Mouse (Mus musculus): Measurements from ENCODE around the gene Kcnc3. TPM values are rescaled to one million over a fixed set of nuclear protein-coding genes. Genes with fewer than 3 reads are reported as not detected.

Gene Kcnc3
- polyA plus RNA-seq, 1 experiment from 2014 or later: 0.39 TPM

DNA sequence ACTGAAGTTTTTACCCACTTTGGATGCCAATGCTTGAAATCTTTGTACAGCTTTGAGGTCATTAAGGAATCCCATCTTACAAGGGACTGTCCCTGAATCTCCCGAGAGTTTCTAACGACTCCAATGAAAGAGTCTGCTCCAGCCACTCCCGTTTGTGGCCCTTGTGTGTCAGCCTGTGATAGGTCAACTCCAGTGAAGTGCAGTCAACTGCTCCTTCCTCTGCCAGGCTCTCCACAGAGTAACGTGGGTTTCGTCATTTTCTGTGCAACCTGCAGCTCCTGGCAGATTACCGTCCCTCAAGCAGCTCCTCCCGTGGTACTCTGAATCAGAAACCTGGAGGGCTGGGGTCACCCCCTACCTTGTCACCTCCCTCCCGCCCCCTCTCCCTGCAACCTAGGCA lies 27.2 kb upstream of the Kcnc3 start:
- Histone ChIP-seq H3K4me2 (replicated peaks; ENCODE audit: low read depth, low read length) (no peak overlapping the region), H3K36me3 (ENCODE audit: control insufficient read depth, insufficient read depth, low read length) (no peaks in the 10 kb centered on the region), H3K4me3 (ENCODE audit: low read depth, low read length) (no peak overlapping the region), H3K27me3 (ENCODE audit: control insufficient read depth, insufficient read depth, low read length) (no peaks in the 10 kb centered on the region), H3K4me1 (ENCODE audit: control insufficient read depth, insufficient read depth, low read length) (no peaks in the 10 kb centered on the region), H3K9ac (replicated peaks; ENCODE audit: low read depth, low read length) (no peak overlapping the region), H3K27ac (ENCODE audit: low read length) (no peak overlapping the region), H3K9me3 (ENCODE audit: control insufficient read depth, low read depth, low read length) (no peaks in the 10 kb centered on the region)
- ATAC-seq (ENCODE audit: insufficient number of reproducible peaks, insufficient read depth, low FRiP score, low read depth): no peak
- 48% methylated on average over 8 of the region's 8 CpGs for WGBS

DNA sequence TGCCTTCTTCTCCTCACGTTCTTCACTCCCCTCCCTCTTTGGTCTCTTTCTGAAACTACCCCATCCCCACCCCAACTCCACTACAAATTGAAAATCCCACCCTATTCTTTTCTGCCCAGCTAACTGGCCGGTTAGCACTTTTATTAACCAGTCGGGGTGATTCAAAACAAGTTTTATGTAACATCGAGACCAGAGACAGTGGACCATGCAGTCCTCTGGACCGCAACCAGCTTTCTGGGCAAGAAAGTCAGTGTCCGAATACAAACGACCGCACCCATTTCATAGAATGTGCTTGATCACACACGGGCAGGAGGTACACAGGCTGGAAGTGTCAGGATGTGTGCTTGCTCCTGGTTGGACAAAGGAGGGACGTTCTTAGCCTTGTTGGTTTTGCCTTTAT lies 26.0 kb upstream of the Kcnc3 start:
- no peaks in the 10 kb centered on the region for H3K27me3 ChIP-seq (ENCODE audit: control insufficient read depth, insufficient read depth, low read length)
- no peaks in the 10 kb centered on the region for H3K36me3 ChIP-seq (ENCODE audit: control insufficient read depth, insufficient read depth, low read length)
- H3K4me1 ChIP-seq (ENCODE audit: control insufficient read depth, insufficient read depth, low read length): no peaks in the 10 kb centered on the region
- H3K9me3 ChIP-seq (ENCODE audit: control insufficient read depth, low read depth, low read length): no peaks in the 10 kb centered on the region
- H3K9ac ChIP-seq (replicated peaks; ENCODE audit: low read depth, low read length): no peak overlapping the region
- WGBS: 84% methylated on average over 10 of the region's 10 CpGs
- no peak for ATAC-seq (ENCODE audit: insufficient number of reproducible peaks, insufficient read depth, low FRiP score, low read depth)
- H3K4me2 ChIP-seq (replicated peaks; ENCODE audit: low read depth, low read length): no peak overlapping the region
- no peak overlapping the region for H3K4me3 ChIP-seq (ENCODE audit: low read depth, low read length)
- no peak overlapping the region for H3K27ac ChIP-seq (ENCODE audit: low read length)

DNA sequence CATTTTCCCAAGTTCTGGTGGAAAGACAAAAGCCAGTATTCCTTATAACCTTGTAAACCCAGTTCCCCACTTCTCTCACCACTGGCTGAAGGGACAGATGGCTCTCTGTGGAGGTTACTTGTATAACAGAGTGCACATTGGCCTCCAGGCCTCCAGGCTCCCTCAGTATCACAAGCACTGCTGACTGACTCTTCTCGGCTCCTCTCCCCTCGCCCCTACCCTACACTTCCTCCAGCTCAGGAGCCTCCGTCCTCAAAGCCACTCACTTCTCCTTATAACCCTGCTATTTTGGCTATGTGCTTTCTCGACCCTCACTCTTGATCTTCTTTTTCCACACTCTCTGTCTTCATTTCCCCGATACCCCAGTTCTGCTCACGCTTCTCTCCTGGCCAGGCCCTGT lies 25.1 kb upstream of the Kcnc3 start:
- Histone ChIP-seq H3K27me3 (ENCODE audit: control insufficient read depth, insufficient read depth, low read length) (no peaks in the 10 kb centered on the region), H3K4me2 (replicated peaks; ENCODE audit: low read depth, low read length) (no peak overlapping the region), H3K27ac (ENCODE audit: low read length) (no peak overlapping the region), H3K4me3 (ENCODE audit: low read depth, low read length) (no peak overlapping the region), H3K36me3 (ENCODE audit: control insufficient read depth, insufficient read depth, low read length) (no peaks in the 10 kb centered on the region), H3K9ac (replicated peaks; ENCODE audit: low read depth, low read length) (no peak overlapping the region), H3K9me3 (ENCODE audit: control insufficient read depth, low read depth, low read length) (no peaks in the 10 kb centered on the region), H3K4me1 (ENCODE audit: control insufficient read depth, insufficient read depth, low read length) (no peaks in the 10 kb centered on the region)
- WGBS: 66% methylated on average over 6 of the region's 6 CpGs
- ATAC-seq (ENCODE audit: insufficient number of reproducible peaks, insufficient read depth, low FRiP score, low read depth): no peak

DNA sequence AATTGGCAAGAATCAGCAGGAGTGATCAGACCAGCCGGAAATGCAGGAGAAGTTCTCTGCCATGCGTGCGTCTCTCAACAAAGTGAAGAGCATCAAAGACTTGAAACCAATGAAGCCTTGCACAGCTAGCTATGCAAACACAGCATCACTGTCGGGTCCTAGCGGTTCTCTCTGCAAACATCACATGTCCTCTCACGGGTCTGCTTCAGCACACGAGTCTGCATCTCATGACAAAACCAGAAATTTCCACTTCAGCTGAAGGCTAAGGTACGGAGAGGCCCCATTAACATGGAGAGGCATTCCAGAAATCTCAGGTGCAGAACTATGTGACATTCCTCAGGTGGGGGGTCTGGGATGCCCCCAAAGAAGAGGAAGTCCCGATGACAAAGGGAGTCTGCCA lies 21.7 kb upstream of the Kcnc3 start:
- Histone ChIP-seq H3K4me3 (ENCODE audit: low read depth, low read length) (no peak overlapping the region), H3K36me3 (ENCODE audit: control insufficient read depth, insufficient read depth, low read length) (no peaks in the 10 kb centered on the region), H3K27me3 (ENCODE audit: control insufficient read depth, insufficient read depth, low read length) (no peaks in the 10 kb centered on the region), H3K4me1 (ENCODE audit: control insufficient read depth, insufficient read depth, low read length) (no peaks in the 10 kb centered on the region), H3K9me3 (ENCODE audit: control insufficient read depth, low read depth, low read length) (no peaks in the 10 kb centered on the region), H3K27ac (ENCODE audit: low read length) (no peak overlapping the region), H3K4me2 (replicated peaks; ENCODE audit: low read depth, low read length) (no peak overlapping the region), H3K9ac (replicated peaks; ENCODE audit: low read depth, low read length) (no peak overlapping the region)
- ATAC-seq (ENCODE audit: insufficient number of reproducible peaks, insufficient read depth, low FRiP score, low read depth): no peak
- 59% methylated on average over 9 of the region's 9 CpGs for WGBS

DNA sequence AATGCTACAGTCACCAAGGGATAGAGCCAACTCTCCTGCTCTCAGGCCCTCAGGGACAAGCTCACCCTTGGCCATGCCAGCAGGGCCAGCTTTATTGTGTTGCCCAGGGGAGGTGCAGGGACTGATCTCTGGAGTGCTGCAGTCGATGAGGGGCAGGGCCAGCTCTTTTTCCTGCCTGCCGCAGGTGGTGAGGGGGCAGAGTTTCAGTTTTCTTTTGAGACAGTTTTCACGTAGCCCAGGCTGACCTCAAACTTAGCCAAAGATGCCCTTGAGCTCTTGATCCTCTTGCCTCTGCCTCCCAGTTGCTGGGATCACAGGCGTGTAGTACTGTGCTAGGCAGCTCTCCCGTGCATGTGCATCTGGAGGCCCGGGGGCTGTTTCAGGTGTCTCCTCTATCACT lies 19.5 kb upstream of the Kcnc3 start:
- no peaks in the 10 kb centered on the region for H3K9me3 ChIP-seq (ENCODE audit: control insufficient read depth, low read depth, low read length)
- H3K4me1 ChIP-seq (ENCODE audit: control insufficient read depth, insufficient read depth, low read length): no peaks in the 10 kb centered on the region
- H3K27ac ChIP-seq (ENCODE audit: low read length): no peak overlapping the region
- no peak overlapping the region for H3K9ac ChIP-seq (replicated peaks; ENCODE audit: low read depth, low read length)
- H3K36me3 ChIP-seq (ENCODE audit: control insufficient read depth, insufficient read depth, low read length): no peaks in the 10 kb centered on the region
- 78% methylated on average over 6 of the region's 6 CpGs for WGBS
- no peaks in the 10 kb centered on the region for H3K27me3 ChIP-seq (ENCODE audit: control insufficient read depth, insufficient read depth, low read length)
- no peak overlapping the region for H3K4me3 ChIP-seq (ENCODE audit: low read depth, low read length)
- no peak for ATAC-seq (ENCODE audit: insufficient number of reproducible peaks, insufficient read depth, low FRiP score, low read depth)
- no peak overlapping the region for H3K4me2 ChIP-seq (replicated peaks; ENCODE audit: low read depth, low read length)

DNA sequence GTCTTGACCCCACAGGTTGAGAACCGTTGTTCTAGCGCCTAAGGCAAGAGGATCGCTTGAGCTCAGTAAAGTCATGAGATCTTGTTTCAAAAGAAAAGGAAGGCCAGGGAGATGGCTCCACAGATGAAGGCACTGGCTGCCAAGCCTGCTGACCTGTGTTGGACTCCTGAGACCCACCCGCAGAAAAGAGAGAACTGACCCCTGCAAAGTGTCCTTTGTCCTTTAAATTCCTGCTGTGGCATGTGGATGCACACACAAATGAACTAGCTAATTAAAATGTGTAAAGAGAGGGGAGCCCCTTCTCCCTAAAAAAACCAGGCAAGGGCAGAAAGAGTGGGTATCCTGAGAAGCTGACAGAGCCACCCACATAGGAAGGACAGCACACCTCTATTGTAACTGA lies 18.7 kb upstream of the Kcnc3 start:
- H3K27ac ChIP-seq (ENCODE audit: low read length): no peak overlapping the region
- no peaks in the 10 kb centered on the region for H3K27me3 ChIP-seq (ENCODE audit: control insufficient read depth, insufficient read depth, low read length)
- H3K4me3 ChIP-seq (ENCODE audit: low read depth, low read length): no peak overlapping the region
- no peak overlapping the region for H3K4me2 ChIP-seq (replicated peaks; ENCODE audit: low read depth, low read length)
- no peak for ATAC-seq (ENCODE audit: insufficient number of reproducible peaks, insufficient read depth, low FRiP score, low read depth)
- no peak overlapping the region for H3K9ac ChIP-seq (replicated peaks; ENCODE audit: low read depth, low read length)
- no peaks in the 10 kb centered on the region for H3K9me3 ChIP-seq (ENCODE audit: control insufficient read depth, low read depth, low read length)
- H3K4me1 ChIP-seq (ENCODE audit: control insufficient read depth, insufficient read depth, low read length): no peaks in the 10 kb centered on the region
- 73% methylated on average over 4 of the region's 4 CpGs for WGBS
- no peaks in the 10 kb centered on the region for H3K36me3 ChIP-seq (ENCODE audit: control insufficient read depth, insufficient read depth, low read length)

DNA sequence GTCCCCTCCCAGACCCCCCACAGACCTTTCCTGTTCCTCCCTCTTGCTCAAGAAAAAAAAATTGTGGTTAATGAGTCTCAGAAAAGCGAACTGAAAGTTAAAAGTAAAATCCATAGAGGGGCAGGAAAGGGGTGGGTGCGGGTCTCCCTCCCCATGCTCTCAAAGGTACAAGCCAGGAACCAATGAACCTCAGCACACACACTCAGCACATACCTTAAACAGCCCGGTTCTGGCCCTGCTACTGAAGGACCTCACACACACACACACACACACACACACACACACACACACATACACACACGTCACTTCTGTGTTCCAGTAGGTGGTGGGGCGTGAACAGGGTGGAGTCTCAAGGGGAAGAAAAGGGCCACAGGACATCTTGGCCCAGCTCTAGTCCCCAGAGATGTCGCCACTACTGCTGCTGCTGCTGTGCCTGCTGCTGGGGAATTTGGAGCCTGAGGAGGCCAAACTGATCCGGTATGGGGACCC lies 18.2 kb upstream of the Kcnc3 start, which contains the start of gene Napsa:
Gene Napsa (plus strand): TSS at position 168 of the 489 bp plus-strand sequence.
- Histone ChIP-seq H3K27ac (ENCODE audit: low read length) (no peak within 1 kb of the TSS), H3K4me3 (ENCODE audit: low read depth, low read length) (no peak within 1 kb of the TSS), H3K27me3 (ENCODE audit: control insufficient read depth, insufficient read depth, low read length) (no peaks in the 10 kb centered on the region), H3K4me2 (replicated peaks; ENCODE audit: low read depth, low read length) (no peak within 1 kb of the TSS), H3K9me3 (ENCODE audit: control insufficient read depth, low read depth, low read length) (no peaks in the 10 kb centered on the region), H3K9ac (replicated peaks; ENCODE audit: low read depth, low read length) (no peak within 1 kb of the TSS), H3K36me3 (ENCODE audit: control insufficient read depth, insufficient read depth, low read length) (no peaks in the 10 kb centered on the region), H3K4me1 (ENCODE audit: control insufficient read depth, insufficient read depth, low read length) (no peaks in the 10 kb centered on the region)
- WGBS: 50% methylated on average over 7 of the region's 7 CpGs
- ATAC-seq (ENCODE audit: insufficient number of reproducible peaks, insufficient read depth, low FRiP score, low read depth): no peak

DNA sequence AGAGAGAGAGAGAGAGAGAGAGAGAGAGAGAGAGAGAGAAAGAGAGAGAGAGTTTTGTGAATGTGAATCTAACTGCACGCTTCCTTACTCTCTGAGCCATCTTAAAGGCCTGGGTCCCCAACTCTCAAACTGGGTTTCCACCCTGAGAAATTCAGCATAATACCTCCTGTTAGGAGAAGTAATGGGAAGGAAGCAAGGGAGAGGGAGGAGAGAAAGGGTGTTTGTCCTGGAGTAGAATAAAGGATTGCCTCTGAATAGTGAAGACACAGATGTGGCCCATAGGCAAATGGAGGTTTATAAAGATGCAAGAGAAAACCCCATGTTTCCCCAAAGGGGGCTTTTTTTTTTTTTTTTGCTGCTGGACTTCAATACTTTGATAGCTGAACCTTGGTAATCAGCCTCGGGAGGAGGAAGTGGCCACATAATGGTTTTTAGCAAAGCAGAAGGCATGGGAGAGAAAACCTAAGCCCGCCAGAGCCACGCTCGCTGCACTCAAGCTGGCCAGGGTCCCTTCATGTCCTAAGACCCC lies 17.4 kb upstream of the Kcnc3 start:
- Histone ChIP-seq H3K4me3 (ENCODE audit: low read depth, low read length) (no peak overlapping the region), H3K36me3 (ENCODE audit: control insufficient read depth, insufficient read depth, low read length) (no peaks in the 10 kb centered on the region), H3K4me1 (ENCODE audit: control insufficient read depth, insufficient read depth, low read length) (no peaks in the 10 kb centered on the region), H3K27me3 (ENCODE audit: control insufficient read depth, insufficient read depth, low read length) (no peaks in the 10 kb centered on the region), H3K4me2 (replicated peaks; ENCODE audit: low read depth, low read length) (no peak overlapping the region), H3K9me3 (ENCODE audit: control insufficient read depth, low read depth, low read length) (no peaks in the 10 kb centered on the region), H3K27ac (ENCODE audit: low read length) (no peak overlapping the region), H3K9ac (replicated peaks; ENCODE audit: low read depth, low read length) (no peak overlapping the region)
- no peak for ATAC-seq (ENCODE audit: insufficient number of reproducible peaks, insufficient read depth, low FRiP score, low read depth)
- WGBS: 71% methylated on average over 5 of the region's 5 CpGs

DNA sequence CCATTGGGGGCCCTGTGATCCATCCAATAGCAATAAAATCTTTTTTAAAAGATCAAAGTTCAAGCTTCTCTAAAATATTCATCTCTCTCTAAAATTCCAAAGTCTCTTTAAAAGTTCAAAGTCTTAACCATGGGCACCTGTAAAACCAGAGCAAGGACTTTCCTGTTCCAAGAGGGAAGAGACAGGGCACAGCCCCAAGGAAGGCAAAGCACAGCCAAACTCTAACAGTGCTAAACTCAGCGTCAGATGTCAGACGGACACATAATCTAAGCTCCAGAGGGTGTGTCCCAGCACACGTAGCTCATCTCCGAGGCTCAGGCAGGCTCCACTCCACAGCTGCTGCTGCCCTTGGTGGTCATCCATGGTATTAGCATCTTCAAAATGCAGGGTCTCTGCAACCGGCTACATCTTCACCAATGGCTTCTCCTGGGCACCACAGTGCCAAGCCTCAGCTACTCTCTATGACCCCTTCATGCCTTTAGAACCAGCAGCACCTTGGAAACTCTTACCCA lies 14.1 kb upstream of the Kcnc3 start:
- H3K4me3 ChIP-seq (ENCODE audit: low read depth, low read length): no peak overlapping the region
- H3K9me3 ChIP-seq (ENCODE audit: control insufficient read depth, low read depth, low read length): no peaks in the 10 kb centered on the region
- no peak overlapping the region for H3K27ac ChIP-seq (ENCODE audit: low read length)
- no peak overlapping the region for H3K9ac ChIP-seq (replicated peaks; ENCODE audit: low read depth, low read length)
- H3K36me3 ChIP-seq (ENCODE audit: control insufficient read depth, insufficient read depth, low read length): no peaks in the 10 kb centered on the region
- H3K4me1 ChIP-seq (ENCODE audit: control insufficient read depth, insufficient read depth, low read length): no peaks in the 10 kb centered on the region
- H3K4me2 ChIP-seq (replicated peaks; ENCODE audit: low read depth, low read length): no peak overlapping the region
- no peak for ATAC-seq (ENCODE audit: insufficient number of reproducible peaks, insufficient read depth, low FRiP score, low read depth)
- 37% methylated on average over 5 of the region's 5 CpGs for WGBS
- no peaks in the 10 kb centered on the region for H3K27me3 ChIP-seq (ENCODE audit: control insufficient read depth, insufficient read depth, low read length)
